Comparison of ENCODE assay signal across 9 mouse cellular contexts in genomic region chr6:17170782-17171272, GRCm38 (mm10).
A peak's percentile ranks its signal among the peaks of the same experiment; 100 is the strongest.
DNase-seq lines count a peak whose midpoint lies in the region; ATAC-seq lines count a peak whose summit lies in the region.
"Had no signal": no experiment of that assay in that cellular context is flagged by ENCODE, and none has a peak within 500 bp of the region (broad histone marks: within the 10 kb centered on the region; RNA-seq: fewer than 3 reads in every experiment).

No protein-coding gene starts in this region.

- no peaks in the 10 kb centered on the region for H3K36me3 ChIP-seq in kidney, embryonic 16.5 days (ENCODE audit: insufficient read depth, low read length)
- H3K36me3 ChIP-seq in embryonic facial prominence, embryonic 15.5 days = no peaks in the 10 kb centered on the region
- no peaks in the 10 kb centered on the region for H3K36me3 ChIP-seq in midbrain, embryonic 10.5 days
- H3K36me3 ChIP-seq: G1E had no signal

- H3K27me3 ChIP-seq in kidney, embryonic 16.5 days (ENCODE audit: insufficient read depth, low read length) = no peaks in the 10 kb centered on the region
- no peaks in the 10 kb centered on the region for H3K27me3 ChIP-seq in embryonic facial prominence, embryonic 15.5 days
- no peaks in the 10 kb centered on the region for H3K27me3 ChIP-seq in midbrain, embryonic 10.5 days (ENCODE audit: low read depth, poor library complexity, severe bottlenecking)

- H3K4me2 ChIP-seq in kidney, embryonic 16.5 days (replicated peaks; ENCODE audit: low read depth, low read length) = peak overlapping the region; percentile 15; the same call in 1 of the 2 replicates
- H3K4me2 ChIP-seq in embryonic facial prominence, embryonic 15.5 days (replicated peaks) = peak overlapping the region; percentile 35

- no peak for DNase-seq in kidney, adult 18-20 months
- peak; percentile 83 for DNase-seq in heart, postnatal 4 days
- DNase-seq in midbrain, embryonic 10.5 days (ENCODE audit: low spot score) = no peak
- no peak for DNase-seq in left cerebral cortex, adult 11 months (ENCODE audit: low spot score)
- DNase-seq in thymus, postnatal 14 days = no peak

- no peak overlapping the region for H3K4me3 ChIP-seq in kidney, embryonic 16.5 days (ENCODE audit: low read length)
- H3K4me3 ChIP-seq in embryonic facial prominence, embryonic 15.5 days (replicated peaks) = no peak overlapping the region
- peak overlapping the region; percentile 32 for H3K4me3 ChIP-seq in midbrain, embryonic 10.5 days

- H3K9me3 ChIP-seq in kidney, embryonic 16.5 days (ENCODE audit: low read length) = no peaks in the 10 kb centered on the region
- no peaks in the 10 kb centered on the region for H3K9me3 ChIP-seq in embryonic facial prominence, embryonic 15.5 days (replicated peaks)
- H3K9me3 ChIP-seq in midbrain, embryonic 10.5 days (replicated peaks) = no peaks in the 10 kb centered on the region
- H3K9me3 ChIP-seq: G1E had no signal

- no peak overlapping the region for H3K9ac ChIP-seq in kidney, embryonic 16.5 days (replicated peaks; ENCODE audit: low read length)
- H3K9ac ChIP-seq in embryonic facial prominence, embryonic 15.5 days = no peak overlapping the region

- ATAC-seq in kidney, embryonic 16.5 days (ENCODE audit: low FRiP score, low TSS enrichment) = no peak; the same call in 1 of the 2 replicates
- no peak for ATAC-seq in embryonic facial prominence, embryonic 15.5 days (ENCODE audit: insufficient number of reproducible peaks, low FRiP score, low TSS enrichment, low read depth)
- ATAC-seq in erythroid progenitor cell, adult 5-6 weeks (replicated peaks; ENCODE audit: low FRiP score, poor library complexity, severe bottlenecking) = no peak

- H3K4me1 ChIP-seq in kidney, embryonic 16.5 days (ENCODE audit: insufficient read depth, low read length) = peaks cover 12% of the 10 kb centered on the region
- peaks cover 26% of the 10 kb centered on the region for H3K4me1 ChIP-seq in embryonic facial prominence, embryonic 15.5 days
- peaks cover 31% of the 10 kb centered on the region for H3K4me1 ChIP-seq in midbrain, embryonic 10.5 days

- peak overlapping the region; percentile 67 for H3K27ac ChIP-seq in kidney, embryonic 16.5 days (ENCODE audit: low read length)
- H3K27ac ChIP-seq in embryonic facial prominence, embryonic 15.5 days (replicated peaks) = peak overlapping the region; percentile 74
- peak overlapping the region; percentile 81 for H3K27ac ChIP-seq in midbrain, embryonic 10.5 days (replicated peaks)

- WGBS in kidney, embryonic 16.5 days = 55% methylated on average over 7 of the region's 7 CpGs
- WGBS in embryonic facial prominence, embryonic 15.5 days = 51% methylated on average over 7 of the region's 7 CpGs
- WGBS in midbrain, embryonic 10.5 days = 56% methylated on average over 7 of the region's 7 CpGs
